Comparison of ENCODE assay signal across 9 mouse cellular contexts in genomic region chr5:112907504-112907903, GRCm38 (mm10).
"Had no signal": no experiment of that assay in that cellular context is flagged by ENCODE, and none has a peak within 500 bp of the region (broad histone marks: within the 10 kb centered on the region; RNA-seq: fewer than 3 reads in every experiment).

No protein-coding gene starts in this region.

- H3K4me3 ChIP-seq: liver, embryonic 15.5 days; midbrain, embryonic 10.5 days; neural tube, embryonic 12.5 days had no signal

- H3K27ac ChIP-seq: liver, embryonic 15.5 days; midbrain, embryonic 10.5 days; neural tube, embryonic 12.5 days had no signal

- H3K4me2 ChIP-seq: liver, embryonic 11.5 days; liver, embryonic 15.5 days; neural tube, embryonic 12.5 days had no signal

- H3K36me3 ChIP-seq: liver, embryonic 15.5 days; midbrain, embryonic 10.5 days; neural tube, embryonic 12.5 days had no signal

- H3K4me1 ChIP-seq: liver, embryonic 15.5 days; neural tube, embryonic 12.5 days had no signal

- H3K9me3 ChIP-seq: liver, embryonic 15.5 days; midbrain, embryonic 10.5 days; neural tube, embryonic 12.5 days had no signal

- DNase-seq: left cerebral cortex, postnatal 4 days; lung, adult 2 months; midbrain, embryonic 14.5 days; thymus, adult 18-20 months; thymus, postnatal 14 days had no signal

- H3K9ac ChIP-seq: liver, embryonic 15.5 days; neural tube, embryonic 12.5 days had no signal

- H3K27me3 ChIP-seq: liver, embryonic 15.5 days; neural tube, embryonic 12.5 days had no signal
